Mouse (Mus musculus): ENCODE measurements around the gene Rin3.

Gene Rin3

GRCm38 (mm10) chr12:102340471-102340870, 57.6 kb downstream of the Rin3 start:
- no peak for DNase-seq

DNA sequence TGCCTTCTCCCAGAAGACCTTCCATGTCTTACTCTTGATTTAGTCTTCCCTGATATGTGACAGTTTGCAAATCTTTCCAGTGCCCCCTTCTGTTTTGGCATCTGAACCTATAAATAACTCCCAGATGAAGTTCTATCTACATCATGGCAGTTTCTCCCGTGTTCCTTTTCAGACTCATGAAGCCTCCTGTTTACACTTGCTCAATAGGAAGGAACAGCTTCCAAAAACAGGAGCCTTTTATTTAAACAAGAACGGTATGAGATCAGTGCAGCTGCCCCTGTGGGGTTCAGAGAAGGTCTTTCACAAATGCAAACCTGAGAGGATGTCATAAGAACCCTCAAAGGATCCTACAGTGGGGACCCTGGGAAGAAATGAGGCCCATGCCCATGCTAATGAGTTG, 59.3 kb downstream of the Rin3 start:
- DNase-seq = no peak

DNA sequence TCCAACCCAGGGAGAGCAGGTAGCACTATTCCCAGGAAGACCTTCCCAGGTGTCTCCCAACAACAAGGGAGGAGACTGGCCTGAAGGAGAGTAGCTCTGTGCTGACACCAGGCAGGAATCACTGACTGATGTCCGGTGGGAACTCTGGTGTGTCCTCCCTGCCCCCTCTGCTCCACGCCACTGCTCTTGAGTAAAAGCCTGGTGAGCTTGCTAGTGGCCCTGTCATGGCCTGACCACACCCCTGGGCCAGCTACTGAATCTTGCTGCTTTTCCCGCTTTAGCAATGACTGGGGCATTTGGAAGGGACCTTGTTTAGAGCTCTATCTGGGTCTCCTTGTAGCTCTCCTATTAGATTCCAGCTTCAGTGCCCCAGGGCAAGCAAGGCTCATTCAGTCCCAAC, 59.8 kb downstream of the Rin3 start:
- DNase-seq = no peak

GRCm38 (mm10) chr12:102345031-102345815, 62.4 kb downstream of the Rin3 start:
- DNase-seq = no peak

DNA sequence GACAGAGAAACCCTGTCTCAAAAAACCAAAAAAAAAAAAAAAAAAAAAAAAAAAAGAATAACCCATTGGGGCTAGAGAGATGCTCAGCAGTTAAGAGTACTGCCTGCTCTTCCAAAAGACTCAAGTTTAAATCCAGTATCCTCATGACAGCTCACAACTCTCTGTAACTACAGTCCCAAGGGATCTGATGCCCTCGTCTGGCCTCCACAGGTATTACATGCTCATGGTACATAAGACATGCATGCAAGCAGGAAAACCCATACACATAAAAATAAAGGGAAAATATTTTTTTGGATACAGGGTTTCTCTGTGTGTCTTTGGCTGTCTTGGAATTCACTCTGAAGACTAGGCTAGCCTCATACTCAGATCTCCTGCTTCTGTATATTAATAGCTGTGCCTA, 63.7 kb downstream of the Rin3 start:
- DNase-seq = peak; percentile 14 to 15

- no peak for DNase-seq
These were observed 65.6 kb downstream of the Rin3 start for GRCm38 (mm10) chr12:102348447-102348846.

DNA sequence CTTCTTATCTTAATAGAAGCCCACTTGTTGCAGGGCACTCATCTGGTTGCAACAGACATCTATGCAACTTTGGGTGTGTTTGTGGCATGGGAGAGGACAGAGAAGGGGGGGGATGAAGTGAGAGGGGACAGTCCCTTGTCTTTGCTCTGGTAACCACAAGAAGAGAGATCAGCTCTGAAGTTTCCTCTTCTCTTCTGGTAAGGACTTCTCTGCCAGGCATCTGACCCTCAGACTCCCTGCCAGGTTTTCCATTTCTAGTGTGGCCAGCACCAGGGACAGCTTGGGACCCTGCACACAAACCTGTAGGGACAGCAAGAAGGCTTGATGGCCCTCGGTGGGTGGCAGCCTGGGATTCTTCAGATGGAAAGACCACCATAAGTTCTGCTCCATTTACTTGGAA, 68.1 kb downstream of the Rin3 start:
- no peak for DNase-seq

DNA sequence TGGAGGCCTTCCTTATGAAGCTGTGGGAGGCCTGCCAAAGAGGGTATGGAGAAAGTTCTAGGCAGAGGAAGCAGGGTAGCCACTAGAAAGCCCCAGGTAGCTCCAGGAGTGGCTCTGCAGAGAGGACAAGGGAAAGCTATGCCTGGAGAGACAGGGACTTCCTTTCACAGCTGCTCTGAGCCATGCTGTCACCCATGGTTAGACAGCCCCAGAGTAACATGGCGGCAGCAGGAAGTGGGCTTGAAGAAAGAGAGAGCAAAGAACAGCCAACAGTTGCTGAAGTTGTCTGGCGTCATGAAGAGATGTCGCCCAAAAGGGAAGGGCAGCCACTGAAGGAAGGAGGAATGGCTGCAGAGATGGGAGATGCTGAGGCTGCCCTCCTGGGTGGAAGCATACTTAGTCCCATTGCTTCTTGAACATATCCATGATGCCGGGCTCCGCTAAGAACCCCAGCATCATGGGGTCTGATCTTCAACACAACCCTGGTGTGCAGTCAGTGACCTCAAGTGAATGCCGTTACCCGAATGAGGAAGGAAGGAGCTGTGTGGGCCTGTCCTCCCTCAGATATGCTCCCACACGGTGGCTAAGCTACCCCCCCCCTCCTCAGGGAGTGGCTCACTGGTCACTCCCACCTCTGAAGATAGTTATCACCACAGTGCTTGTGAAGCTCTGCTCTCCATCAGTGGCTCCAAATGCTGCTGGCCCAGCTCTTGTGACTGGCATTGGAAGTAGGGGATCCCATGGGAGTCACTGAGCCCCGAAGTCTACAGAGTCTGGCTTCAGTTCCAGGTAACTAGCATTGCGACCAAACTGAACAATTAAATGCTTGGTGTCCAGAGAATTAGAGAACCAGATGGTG, 71.5 kb downstream of the Rin3 start:
- no peak for DNase-seq

GRCm38 (mm10) chr12:102355784-102356183, 72.9 kb downstream of the Rin3 start:
- no peak for DNase-seq

GRCm38 (mm10) chr12:102356781-102357180, 73.9 kb downstream of the Rin3 start:
- DNase-seq = no peak

DNA sequence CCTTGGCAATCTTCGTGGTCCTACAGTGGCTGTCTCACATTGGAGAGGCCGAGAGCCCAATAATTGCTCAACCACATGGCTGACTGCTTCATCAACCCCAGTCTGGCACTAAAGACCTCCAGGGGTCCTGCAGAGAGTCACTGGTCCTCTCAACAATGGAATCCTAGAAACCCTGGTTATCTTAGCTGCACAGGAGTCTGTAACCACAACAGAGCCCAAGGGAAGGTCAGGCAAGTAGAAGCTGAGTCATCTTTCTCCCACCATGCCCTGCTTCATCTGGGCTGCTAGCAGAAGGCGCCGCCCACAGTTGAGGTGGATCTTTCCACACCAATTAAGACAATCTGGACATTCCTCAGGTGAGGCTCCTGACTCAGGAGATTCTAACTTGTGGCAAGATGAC, 76.5 kb downstream of the Rin3 start:
- DNase-seq = no peak

DNA sequence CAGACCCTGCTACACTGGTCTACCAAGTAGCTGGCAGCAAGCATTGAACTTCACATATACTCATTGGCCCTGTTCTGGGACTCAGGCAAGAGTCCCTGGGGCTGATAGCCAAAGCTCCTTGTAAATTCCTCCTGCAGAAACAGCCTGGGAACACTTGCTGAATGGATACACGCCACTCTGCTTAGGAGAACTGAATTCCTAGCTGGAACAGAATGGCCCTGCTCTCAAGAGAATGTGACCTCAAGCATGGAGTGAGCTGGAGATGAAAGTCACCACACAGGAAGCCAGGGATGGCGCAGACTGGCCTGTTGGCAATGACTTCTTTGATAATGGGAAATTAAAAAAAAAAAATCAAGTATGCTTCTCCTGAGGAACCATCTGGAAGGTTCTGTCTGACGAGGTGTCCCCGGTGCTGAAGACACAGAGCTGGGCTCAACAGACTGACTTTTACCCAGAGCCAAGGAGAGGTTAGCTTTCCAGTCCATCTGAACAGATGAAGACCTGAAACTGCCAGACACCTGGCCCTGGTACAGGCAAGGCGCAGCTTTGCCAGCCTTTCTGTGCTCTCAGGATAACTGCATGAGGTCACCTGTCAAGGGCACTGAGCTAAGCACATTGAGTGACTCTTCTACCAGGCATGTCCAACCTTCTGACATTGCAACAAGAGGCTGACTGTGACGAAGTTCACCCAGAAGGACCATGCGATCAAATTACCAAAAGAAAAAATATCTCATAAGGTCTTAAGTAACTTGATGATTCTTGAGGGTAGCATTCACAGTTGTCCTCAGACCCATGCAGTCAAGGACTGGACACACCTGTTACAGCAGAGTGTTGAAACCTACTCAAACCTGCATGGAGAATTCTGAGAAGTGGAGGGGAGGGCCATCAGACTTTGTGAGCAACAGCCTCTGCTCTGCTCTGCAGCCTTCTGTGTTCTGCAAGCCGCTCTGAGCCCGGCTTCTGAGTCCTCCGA, 78.6 kb downstream of the Rin3 start:
- DNase-seq = peak; percentile 36 to 45

- no peak for DNase-seq
These were observed 82.2 kb downstream of the Rin3 start for GRCm38 (mm10) chr12:102365016-102365415.

GRCm38 (mm10) chr12:102366126-102366816, 83.4 kb downstream of the Rin3 start:
- DNase-seq = no peak

- DNase-seq = no peak
These were observed 84.2 kb downstream of the Rin3 start for GRCm38 (mm10) chr12:102367075-102367474.

DNA sequence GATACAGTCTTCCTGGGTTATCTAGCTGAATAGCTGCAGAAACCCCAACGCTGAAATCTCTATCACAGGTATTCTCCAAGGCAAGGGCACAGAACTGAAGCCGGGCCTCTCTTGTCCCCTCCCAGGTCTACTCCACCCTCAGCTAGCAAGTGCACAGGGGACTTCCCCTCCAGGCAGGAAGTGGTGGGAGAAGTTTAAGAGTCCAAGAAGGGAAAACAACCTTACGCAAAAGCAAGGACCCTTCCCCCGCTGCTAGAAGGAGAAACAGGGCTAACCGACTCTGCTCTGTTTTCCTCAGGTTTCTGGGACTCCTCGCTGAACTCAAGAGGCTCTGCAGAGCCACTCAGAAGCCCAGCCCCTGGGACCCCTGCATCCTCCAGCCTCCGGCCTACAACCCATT, 85.2 kb downstream of the Rin3 start:
- no peak for DNase-seq

- DNase-seq = no peak
These were observed 85.7 kb downstream of the Rin3 start for GRCm38 (mm10) chr12:102368556-102368955.

DNA sequence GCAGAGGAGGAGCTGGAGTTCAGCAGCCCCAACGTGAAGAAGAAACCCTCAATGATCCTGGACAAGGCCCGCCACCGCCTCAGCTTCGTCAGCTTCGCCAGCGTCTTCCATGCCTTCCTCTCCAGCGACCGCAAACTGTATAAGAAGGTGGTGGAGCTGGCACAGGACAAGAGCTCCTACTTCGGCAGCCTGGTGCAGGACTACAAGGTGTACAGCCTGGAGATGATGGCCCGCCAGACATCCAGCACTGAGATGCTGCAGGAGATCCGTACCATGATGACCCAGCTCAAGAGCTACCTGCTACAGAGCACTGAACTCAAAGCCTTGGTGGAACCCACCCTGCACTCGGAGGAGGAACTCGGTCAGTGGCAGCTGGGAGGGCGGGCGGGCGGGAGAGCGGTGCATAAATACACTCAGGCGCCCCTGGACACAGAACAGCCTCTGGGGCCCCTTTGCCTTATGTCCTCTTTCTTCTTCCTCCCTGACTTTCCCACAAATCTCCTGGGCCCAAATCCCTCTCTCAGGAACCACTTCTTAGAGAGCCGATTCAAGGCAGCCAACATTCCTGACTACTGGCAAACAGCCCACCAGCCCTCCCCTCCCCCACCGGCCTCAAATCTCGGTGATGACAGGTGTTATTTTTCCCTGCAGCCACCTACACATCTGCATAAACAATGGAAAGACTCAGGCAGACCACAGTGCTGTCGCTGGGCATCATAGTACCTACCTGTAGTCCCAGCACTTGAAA, 86.8 kb downstream of the Rin3 start:
- no peak for DNase-seq

GRCm38 (mm10) chr12:102370931-102371500, 88.2 kb downstream of the Rin3 start:
- no peak for DNase-seq

DNA sequence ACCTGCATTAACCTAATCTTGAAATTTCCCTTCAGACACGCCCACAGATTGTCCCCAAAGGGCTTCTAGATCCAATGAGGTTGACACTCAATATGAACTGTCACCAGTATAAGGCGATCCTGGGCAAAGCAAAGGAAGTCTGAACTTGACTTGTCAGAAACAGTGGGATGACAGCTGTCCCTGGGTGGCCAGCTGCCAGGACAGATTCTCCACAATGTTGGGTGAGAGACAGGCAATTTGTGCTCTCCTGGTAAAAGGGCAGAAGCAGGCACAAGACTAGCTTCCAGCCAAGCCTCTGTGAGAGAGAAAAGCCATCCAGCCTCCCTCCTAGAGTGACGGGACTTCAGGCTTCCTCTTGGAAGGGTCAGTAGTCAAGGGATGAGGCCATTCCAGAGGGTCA, 89.5 kb downstream of the Rin3 start:
- no peak for DNase-seq

DNA sequence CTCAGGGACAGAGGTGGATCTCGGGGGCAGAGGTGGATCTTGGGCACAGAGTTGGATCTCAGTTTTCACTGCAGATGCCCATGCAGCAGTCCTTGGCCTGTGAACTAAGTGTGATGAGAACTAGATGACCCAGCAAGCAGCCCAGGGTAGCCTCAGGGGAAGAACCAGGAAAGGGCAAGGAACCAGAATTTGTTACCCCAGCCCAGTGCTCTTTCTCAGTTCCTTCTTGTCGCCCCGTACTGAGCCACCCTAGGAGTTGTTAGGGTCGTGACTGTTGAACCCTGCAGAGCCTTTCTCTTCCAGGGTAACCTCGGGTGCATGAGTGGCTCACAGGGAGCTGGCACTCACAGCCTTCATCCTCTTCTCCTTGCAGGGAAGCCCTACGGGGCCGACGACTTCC, 99.3 kb downstream of the Rin3 start:
- no peak for DNase-seq

Data from cerebellum, adult 18-20 months (tissue).